Mouse (Mus musculus) hematopoietic stem cell, adult 5-6 weeks (primary cell): ENCODE measurements at regions not wholly inside any gene's neighbourhood (a gene's known extent, or its start where the extent isn't known, plus 50 kb on each side); places are given as distances from the start of the nearest gene placed in this dataset.
A peak's percentile ranks its signal among the peaks of the same experiment; 100 is the strongest.
"Not testable (repeated sequence)": the region's sequence is repeated elsewhere in the genome, so short reads cannot be mapped to it uniquely, and the experiment has no call there.

Source experiments
- ATAC-seq, 2 experiments: fragments of 125-278 bp in 1 of 2; replicated peaks in 1 of 2; 2 replicates each; pipeline ENCODE4 v1.8.0; 2016 to 2017; ENCODE audit warnings: inconsistent platforms in 2 of 2, mild to moderate bottlenecking in 2 of 2, moderate number of reproducible peaks in 2 of 2, low read depth in 1 of 2, moderate TSS enrichment in 1 of 2; ENCODE audit not compliant: low FRiP score in 2 of 2, poor library complexity in 2 of 2, severe bottlenecking in 2 of 2, insufficient read depth in 1 of 2, low TSS enrichment in 1 of 2

DNA sequence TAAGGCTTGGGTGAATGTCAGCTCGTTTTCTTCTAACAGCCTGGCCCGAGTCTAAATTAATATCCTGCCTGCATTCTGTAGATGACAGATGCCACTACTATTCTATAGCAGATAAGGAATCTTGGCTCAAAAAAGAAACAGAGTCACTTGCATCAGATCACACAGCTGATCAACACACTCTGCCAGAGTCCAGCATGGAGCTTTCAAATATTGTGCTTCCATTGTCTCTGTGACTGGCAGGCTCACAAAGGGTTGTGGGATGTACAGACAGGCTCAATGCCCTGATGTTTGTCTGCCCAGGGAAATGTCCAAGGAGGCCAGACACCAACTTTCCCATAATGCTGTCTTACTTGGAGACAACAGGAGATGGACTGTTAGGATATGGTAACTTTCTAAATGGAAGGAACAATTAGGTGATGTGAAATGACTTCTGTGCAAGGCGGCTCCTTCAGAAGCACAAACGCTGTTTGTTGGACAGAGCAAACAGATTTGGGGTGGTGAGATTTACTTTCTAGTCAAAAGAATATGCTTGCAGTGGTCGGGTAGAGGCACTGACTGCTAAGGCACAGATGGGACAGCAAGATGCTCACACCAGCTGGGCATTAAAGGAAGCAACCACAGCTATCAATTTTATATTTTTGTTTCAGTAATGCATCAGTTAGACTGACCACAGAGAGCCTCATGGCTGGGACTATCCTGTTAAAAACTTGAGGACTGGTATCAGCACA is 291.6 kb upstream of the Pdzrn3 start:
- ATAC-seq, result no peak

DNA sequence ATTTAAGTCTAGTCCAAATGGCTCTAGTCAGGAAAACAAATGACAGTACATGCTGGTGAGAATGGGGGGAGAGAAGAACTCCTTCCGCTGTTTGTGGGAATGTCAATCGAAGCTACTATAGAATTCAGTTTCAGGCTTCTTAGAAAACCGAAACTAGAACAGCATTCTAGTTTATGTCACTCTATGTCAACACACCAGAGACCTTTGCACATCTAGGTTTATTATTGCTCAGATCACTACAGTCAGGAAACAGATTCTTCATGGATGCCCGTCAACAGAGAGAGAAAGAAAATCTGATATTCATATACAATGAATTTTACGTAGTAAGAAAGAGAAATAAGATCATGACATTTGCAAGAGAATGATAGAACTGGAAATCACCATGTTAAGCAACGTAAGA is 276.7 kb upstream of the Pdzrn3 start:
- no peak for ATAC-seq

GRCm38 (mm10) chr6:101650348-101650747 is 272.7 kb upstream of the Pdzrn3 start:
- ATAC-seq, result not testable (repeated sequence)

DNA sequence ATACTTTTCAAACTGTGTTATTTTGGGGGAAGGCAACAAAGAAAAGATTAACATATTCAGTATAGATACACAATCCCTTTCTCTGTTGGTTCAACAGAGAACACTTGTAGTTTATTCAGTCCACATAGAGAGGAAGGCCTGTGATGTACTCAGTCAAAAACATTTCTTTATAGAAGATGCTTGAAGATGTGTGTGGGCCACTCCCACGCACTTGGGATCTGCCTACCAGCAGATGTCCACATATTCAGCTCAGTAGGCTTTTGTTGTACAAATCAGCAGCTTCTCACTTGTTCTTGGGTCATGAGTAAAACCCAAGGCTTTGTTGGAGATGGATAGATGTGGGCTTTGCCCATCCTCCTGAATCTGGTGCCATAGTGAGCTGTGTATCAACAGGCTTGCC is 239.6 kb upstream of the Pdzrn3 start:
- ATAC-seq, result no peak

DNA sequence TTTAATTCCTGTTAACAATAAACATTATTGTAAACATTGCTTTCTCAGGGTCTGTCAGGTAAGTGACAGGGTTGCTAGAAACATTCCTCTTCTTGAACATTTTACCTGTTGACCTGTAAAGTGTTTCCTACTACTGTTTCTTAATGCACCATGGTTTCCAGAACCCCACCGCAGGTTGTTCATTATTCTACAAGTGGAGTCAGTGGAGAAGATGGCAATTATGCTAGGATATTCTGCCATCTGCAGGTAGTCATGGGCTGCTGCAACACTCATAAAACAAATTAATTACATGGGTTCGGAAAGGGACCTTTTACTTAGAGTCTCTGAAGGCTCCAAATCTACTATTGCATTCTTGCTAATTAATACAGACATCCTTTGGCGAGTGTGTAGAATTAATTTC is 239.1 kb upstream of the Pdzrn3 start:
- no peak for ATAC-seq

DNA sequence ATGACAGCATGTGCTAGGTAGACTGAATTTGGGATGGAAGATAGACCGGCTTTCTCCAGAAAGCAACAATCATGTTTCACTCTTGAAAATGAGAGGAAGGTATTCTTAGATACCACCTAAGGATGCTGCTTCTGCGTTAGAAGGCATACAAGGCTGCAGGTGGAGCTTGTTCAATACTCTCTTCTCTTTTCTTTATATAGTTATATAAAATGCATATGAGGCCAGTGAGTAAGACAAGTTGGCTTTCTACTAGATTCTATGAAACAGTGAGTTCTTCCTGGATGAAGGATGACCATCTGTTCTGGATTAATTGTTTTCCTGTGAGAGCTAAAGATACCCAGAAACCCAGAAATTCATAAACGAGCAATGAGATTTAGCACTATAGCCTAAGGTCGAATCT is 231.3 kb upstream of the Pdzrn3 start:
- ATAC-seq, result no peak

DNA sequence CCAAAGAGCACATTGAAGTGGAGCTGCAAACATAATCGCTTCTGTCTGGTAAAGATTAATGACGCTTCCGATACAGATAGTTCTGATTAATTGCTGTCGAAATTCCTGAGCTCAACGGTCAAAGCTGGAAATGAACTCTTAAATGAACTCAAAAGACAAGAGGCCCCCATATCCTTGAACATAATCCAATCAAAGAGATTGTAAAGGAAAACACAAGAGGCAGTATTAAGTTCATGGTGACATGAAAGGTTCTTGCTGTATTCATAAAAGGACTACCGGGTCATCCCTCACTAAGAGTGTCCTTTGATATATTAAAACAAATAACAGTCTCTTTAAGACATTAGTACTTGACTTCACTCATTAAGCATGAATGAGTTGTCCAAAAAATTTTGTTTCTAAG is 225.4 kb upstream of the Pdzrn3 start:
- ATAC-seq, result no peak

GRCm38 (mm10) chr6:101596995-101597394 is 219.3 kb upstream of the Pdzrn3 start:
- no peak for ATAC-seq

GRCm38 (mm10) chr6:101593782-101594641 is 216.3 kb upstream of the Pdzrn3 start:
- ATAC-seq, result no peak

GRCm38 (mm10) chr6:101585871-101586270 is 208.2 kb upstream of the Pdzrn3 start:
- ATAC-seq, result no peak

DNA sequence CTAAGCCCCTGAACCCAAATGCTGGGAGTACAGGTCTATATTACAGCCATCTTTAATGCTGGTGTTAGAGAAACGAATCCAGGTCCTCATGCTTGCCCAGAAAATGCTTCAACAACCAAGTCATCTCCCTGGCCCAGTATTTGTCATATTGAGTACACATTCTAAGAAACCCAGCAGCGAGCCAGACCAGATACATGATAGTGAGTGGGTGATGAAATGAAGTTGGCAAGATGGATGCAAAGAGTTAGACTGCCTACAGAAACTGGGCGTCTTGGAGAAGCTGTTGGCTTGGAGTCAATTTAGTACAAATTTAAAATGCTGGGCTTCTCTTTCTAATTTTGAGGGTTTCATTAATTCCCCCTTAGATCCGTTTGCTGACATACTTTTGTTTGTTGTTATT is 203.1 kb upstream of the Pdzrn3 start:
- no peak for ATAC-seq

- ATAC-seq, result no peak
Measured at GRCm38 (mm10) chr6:101556096-101556495, 178.4 kb upstream of the Pdzrn3 start.

DNA sequence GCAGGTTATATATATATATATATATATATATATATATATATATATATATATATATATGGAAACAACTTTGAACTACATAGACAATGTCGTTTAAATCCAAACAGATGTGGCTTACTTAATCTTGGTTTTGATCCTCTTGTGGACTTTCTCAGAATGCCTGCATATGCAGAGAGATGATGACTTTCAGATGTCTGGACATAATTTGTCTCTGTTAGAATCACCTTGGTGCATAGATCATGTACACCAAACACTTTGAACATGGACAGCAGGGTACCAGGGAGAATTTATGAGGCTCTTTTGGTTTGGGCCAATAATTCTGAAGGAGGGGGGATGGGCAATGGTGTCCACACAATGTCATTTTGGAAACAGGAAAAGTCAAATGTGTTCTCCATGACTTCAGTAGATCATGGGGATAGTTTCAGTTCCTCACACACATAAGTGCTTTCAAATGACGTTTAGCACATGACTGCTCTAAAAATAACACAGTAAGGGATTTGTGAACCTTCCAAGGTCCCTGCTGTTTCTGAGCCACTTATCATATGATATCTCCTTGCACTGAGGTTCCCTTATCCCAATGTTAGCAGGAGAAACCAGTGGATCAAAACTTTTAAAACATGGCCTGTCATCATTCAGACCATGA is 177.4 kb upstream of the Pdzrn3 start:
- ATAC-seq, result no peak

DNA sequence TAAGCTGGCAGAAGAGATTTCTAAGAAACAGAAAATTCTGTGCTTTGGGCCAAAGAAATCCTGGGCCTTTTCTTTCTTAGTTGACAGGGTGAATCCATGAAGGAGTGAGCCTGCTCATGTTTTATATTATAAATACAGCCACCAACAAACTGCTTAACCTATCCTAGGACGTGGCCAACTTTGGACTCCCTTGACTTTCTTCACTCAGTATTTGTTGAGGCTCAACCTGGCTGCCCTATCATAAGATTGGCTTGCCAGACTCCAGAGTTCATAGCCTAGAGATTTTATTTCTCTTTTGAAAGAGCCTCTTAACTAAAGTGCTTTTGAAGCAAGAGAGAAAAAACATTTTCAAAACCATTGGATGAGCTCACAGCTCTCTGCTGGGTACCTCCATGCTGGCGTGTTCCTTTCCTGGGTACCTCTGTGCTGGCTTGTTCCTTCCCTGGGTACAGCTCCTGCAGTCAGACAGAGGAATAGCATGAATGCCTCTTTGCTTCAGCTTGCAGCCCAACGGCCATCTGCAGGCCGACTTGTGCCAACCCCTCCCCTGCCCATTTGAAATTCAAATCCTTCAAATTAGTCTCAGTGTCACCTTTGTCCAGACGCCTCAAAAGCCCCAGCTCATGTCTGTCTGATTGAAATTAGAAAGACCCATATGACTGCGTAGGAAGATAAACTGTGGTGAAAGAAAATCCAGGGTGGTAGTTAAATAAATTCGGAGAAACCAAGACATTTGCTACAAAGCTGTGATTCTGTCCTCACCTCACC is 173.0 kb upstream of the Pdzrn3 start:
- ATAC-seq, result no peak

GRCm38 (mm10) chr6:101537581-101537980 is 159.9 kb upstream of the Pdzrn3 start:
- ATAC-seq, result no peak

GRCm38 (mm10) chr6:101534214-101535052 is 156.7 kb upstream of the Pdzrn3 start:
- peak; percentile 72 to 79; a peak in 3 of 4 replicates for ATAC-seq

- ATAC-seq, result peak; percentile 53 to 68
Measured at GRCm38 (mm10) chr6:101532436-101532835, 154.7 kb upstream of the Pdzrn3 start.
